Mouse (Mus musculus): ENCODE results near the gene Bysl. TPM values are rescaled to one million over a fixed set of nuclear protein-coding genes. Genes with fewer than 3 reads are reported as not detected.
A peak's percentile ranks its signal among the peaks of the same experiment; 100 is the strongest.
"Not testable (repeated sequence)": the region's sequence is repeated elsewhere in the genome, so short reads cannot be mapped to it uniquely, and the experiment has no call there.

The Bysl gene
- 16.2 and 17.8 TPM in 2 replicates for total RNA-seq (2014; fragmentation: Nextera tagmentation)
- total RNA-seq (2017): 12.6 and 16.0 TPM in 2 replicates

DNA sequence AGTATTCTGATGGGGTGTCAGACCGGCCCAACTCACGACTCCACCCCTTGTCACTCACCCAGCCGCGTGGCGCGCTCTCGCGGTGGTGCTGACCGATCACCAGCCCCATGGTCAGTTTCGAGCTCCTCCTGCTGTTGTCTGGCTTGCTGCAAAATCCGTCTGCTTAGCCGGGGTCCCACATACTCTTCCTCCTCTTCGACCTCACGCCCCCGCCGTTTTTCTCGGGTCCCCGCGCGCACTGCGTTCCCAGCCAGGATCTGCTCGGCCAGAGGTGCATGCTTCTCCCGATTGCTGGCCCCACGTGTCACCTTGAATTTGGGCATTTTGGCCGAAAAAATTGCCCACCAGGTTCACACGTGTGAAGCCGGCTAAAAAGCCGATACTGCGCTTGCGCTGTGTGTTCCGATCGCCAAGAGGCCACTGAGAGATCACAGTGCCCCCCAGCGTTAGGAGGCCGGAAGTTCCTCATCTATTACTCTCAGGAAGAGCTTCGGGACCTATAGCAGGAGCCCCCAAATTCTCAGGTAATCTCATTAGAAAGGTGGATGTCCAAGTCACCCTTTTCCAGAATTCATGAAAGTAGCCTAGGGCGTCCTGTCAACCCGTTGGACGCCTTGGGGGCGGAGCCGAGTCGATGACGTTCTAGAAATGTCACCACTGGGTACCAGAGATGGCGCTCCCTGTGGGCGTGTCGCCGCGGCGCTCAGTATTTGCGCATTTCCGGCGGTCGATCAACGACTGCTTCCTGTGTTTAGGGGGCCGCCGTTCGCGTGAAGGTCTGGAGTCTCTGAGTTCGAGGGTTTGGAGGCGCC lies at the start of gene Bysl, which contains the start of the genes Med20 and Gm20517:
Bysl (minus strand) TSS at position 644 of the 812 bp plus-strand sequence.
Med20 (plus strand) TSS at position 734 of the 812 bp plus-strand sequence.
Gm20517 (plus strand) TSS at position 741 of the 812 bp plus-strand sequence.
- ATAC-seq (replicated peaks; ENCODE audit: poor library complexity, severe bottlenecking): peak; percentile 82

- no peak; the same call in 1 of the 2 replicates for ATAC-seq (replicated peaks; ENCODE audit: poor library complexity, severe bottlenecking)
These were observed 47.5 kb upstream of the Bysl start for GRCm38 (mm10) chr17:47658741-47659243.

DNA sequence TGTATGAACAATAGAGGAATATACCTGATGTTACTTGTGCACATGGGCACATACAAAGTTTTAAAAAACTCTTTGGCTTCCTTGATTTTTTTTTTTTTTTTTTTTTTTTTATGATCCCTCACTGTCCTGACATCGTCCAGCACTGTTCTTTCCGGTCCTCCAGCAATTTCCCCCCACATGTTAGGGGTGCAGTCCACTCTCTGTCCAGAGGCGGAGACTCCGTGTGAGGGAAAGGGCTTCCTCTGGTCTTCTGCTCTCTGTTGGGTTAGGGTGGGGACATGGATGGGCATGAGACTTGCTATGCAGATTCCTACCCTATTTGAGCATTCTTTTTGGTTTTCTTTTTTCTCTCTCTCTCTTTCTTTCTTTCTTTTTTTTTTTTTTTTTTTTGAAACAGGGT lies 46.6 kb upstream of the Bysl start:
- ATAC-seq (replicated peaks; ENCODE audit: poor library complexity, severe bottlenecking): no peak

DNA sequence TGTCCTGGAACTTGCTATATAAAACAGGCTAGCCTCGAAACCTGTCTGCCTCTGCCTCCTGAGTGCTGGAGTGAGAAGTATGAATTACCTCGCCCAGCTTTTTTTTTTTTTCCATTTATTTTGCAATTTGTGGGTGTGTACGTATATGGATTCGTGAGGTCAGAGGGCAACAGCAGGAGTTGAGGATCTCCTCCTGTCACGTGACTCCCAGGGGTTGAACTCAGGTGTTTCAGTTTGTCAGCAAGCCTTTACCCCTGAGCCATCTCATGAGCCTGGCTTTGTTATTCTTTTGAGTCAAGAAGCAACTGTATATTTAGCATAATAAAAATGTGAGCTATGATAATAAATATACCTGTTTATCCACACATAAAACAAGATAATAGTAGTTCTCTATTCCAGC lies 44.4 kb upstream of the Bysl start:
- no peak for ATAC-seq (replicated peaks; ENCODE audit: poor library complexity, severe bottlenecking)

DNA sequence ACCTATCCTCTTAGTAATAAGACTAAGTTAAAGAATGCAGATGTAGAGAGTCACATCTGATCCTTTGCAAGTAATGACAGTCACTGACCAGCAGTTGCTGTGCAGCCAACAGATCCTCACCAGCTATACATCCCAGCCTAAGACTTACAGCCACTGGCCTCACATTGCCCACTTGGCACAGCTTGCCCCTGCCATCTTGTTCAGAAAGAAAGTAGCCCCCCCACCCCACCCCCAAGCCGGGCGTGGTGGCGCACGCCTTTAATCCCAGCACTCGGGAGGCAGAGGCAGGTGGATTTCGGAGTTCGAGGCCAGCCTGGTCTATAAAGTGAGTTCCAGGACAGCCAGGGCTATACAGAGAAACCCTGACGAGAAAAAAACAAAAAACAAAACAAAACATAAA lies 43.1 kb upstream of the Bysl start:
- not testable (repeated sequence) for ATAC-seq (replicated peaks; ENCODE audit: poor library complexity, severe bottlenecking)

- no peak for ATAC-seq (replicated peaks; ENCODE audit: poor library complexity, severe bottlenecking)
These were observed 40.7 kb upstream of the Bysl start for GRCm38 (mm10) chr17:47651953-47652352.

DNA sequence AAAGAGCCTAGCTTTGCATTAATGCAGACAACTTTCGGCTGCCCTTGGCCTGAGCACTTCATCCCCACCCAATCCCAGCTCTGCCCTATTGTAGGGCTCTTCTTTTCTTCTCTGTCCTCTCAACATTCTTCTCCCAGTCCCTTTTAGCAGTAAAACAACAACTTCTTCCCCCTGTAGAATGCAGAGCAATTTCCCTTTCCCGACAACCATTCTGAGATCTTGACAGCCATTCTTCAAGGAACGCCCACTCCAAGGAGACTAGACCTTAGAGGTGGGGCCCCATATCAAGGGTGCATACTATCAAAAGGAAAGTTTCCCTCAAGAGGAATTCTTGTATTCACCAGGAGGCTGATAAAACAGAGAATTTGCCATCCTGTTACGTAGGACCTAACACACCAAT lies 37.7 kb upstream of the Bysl start:
- ATAC-seq (replicated peaks; ENCODE audit: poor library complexity, severe bottlenecking): no peak

DNA sequence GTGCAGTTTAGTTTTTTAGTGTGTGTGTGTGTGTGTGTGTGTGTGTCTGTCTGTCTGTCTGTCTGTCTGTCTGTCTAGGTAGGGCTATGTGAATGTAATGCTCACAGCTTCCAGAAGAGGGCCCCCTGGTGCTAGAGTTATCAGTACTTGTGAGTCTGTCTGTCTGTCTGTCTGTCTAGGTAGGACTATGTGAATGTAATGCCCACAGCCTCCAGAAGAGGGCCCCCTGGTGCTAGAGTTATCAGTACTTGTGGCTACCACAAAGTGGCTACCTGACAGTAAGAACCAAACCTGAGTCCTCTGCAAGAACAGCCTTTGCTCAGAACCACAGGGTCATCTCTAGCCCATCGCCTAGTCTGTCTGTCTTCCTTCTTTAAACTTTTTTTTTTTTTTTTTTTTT lies 35.4 kb upstream of the Bysl start:
- peak; percentile 97 for ATAC-seq (replicated peaks; ENCODE audit: poor library complexity, severe bottlenecking)

- ATAC-seq (replicated peaks; ENCODE audit: poor library complexity, severe bottlenecking): no peak
These were observed 31.7 kb upstream of the Bysl start for GRCm38 (mm10) chr17:47642992-47643391.

DNA sequence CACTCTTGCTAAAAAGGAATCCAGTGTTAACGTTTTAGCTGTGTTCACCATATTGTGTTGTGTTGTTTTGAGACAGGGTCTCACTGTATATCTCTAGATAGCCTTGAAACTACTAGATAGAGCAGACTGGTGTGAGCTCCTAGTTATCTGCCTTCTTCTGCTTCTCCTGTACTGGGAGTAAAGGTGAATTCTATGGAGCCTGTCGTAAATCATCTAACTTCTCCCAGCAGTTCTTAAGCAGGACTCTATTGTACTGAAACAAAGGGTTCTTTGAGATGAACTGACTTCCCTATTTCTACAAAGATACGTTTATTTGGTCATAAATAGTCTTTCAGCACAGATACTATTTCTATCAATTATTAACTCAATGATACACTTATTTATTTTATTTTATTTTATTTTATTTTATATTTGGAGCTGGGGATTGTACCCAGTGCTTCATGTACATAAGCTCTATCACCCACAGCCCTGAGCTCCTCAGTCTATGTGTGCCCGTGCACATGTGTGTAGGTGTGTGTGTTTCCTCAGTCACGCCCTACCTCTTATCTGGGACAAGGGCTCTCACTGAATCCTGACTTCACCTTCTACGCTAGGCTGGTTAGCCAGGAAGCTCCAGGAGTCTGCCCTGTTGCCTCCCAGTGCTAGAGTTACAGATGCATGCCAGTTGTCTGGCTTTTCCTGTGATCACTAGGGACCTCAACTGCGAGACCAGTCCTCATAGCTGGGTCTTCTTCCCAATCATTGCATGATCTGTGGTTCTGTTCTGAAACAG lies 22.9 kb upstream of the Bysl start:
- no peak for ATAC-seq (replicated peaks; ENCODE audit: poor library complexity, severe bottlenecking)

DNA sequence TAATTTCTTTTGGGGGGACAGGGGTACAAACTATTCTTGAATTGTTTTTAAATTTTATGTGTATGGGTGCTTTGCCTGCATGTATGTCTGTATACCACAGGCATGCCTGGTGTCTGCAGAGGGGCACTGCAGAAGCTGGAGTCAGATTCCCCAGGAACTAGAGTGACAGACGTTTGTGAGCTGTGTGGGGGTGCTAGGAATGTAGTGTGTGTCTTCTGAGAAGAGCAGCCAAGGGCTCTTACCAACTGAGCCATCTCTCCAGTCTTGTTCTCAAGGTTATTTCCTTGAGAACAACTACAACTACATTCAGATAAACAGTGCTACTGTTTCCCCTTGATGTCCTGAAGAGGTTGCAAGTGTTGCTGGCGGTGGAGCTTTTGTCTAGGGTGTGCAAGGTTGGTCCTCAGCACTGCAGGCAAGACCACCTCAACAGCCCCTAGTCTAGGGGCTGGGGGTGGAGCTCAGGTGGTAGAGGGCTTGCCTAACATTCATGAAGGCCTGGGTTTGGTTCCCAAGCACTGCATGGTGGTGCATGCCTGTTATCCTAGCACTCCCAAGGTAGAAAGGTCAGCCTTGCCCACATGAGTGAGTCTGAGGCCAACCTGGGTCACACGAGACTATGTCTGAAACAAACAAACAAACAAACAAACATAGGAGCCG lies 21.0 kb upstream of the Bysl start:
- ATAC-seq (replicated peaks; ENCODE audit: poor library complexity, severe bottlenecking): no peak

DNA sequence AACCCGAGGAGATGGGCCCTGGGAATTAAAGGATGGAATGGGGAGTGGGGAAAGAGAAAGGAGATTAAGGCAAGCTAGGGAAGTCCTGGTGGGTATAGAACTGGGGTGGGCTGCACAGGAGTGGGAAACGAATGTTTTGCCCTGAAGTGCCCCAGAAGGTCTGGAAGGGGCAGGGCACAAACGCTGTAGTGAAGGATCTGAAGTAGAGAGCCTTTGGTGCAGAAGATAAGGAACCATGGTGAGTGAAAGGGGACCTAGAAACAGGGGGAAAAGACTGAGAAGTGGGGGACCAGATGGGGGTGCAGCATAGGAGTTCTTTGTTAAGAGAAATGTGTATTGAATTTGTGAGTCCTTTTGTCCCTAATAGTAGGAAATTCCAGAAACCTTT lies 19.4 kb upstream of the Bysl start, which contains the start of gene Usp49:
Usp49 (plus strand) TSS at position 13 of the 388 bp plus-strand sequence.
- no peak for ATAC-seq (replicated peaks; ENCODE audit: poor library complexity, severe bottlenecking)

GRCm38 (mm10) chr17:47629717-47630677 lies 18.7 kb upstream of the Bysl start:
- ATAC-seq (replicated peaks; ENCODE audit: poor library complexity, severe bottlenecking): no peak

- peak; percentile 94 for ATAC-seq (replicated peaks; ENCODE audit: poor library complexity, severe bottlenecking)
These were observed 17.8 kb upstream of the Bysl start for GRCm38 (mm10) chr17:47628851-47629676.

DNA sequence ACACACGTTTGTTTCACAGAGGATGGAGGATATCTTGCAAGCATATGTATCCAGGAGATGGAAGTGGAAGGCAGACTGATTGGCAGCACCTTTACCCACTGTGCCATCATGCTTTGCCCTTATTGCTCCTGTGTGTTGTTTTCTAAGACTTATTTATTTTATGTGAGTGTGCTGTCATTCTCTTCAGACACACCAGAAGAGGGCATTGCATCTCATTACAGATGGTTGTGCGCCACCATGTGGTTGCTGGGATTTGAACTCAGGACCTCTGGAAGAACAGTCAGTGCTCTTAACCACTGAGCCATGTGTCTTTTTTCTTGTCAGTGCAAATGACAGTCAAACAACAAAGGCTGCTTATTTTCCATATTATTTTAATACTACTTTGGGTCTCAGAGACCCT lies 16.5 kb upstream of the Bysl start:
- ATAC-seq (replicated peaks; ENCODE audit: poor library complexity, severe bottlenecking): no peak

GRCm38 (mm10) chr17:47626031-47626430 lies 14.7 kb upstream of the Bysl start:
- no peak for ATAC-seq (replicated peaks; ENCODE audit: poor library complexity, severe bottlenecking)

DNA sequence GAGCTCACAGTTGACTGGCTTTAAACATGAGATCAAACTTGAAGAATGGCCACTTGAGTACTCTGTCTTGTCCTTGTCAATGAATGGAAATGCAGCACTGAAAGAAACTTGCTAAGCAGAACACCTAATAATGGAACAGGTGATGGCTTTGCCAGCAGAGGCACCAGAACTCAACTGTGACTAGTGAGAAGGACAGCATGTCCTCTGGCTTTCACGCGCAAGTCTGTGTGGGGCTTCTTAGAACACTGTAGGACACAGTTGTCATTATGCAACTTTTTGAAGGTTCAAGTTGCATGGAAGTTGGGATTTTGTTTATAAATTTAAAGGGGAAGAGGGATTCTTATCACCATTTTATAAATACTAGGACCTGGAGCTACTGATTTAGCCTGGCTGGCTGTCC lies 13.8 kb upstream of the Bysl start:
- ATAC-seq (replicated peaks; ENCODE audit: poor library complexity, severe bottlenecking): no peak

GRCm38 (mm10) chr17:47624572-47624971 lies 13.3 kb upstream of the Bysl start:
- ATAC-seq (replicated peaks; ENCODE audit: poor library complexity, severe bottlenecking): not testable (repeated sequence)
